Mouse (Mus musculus) midbrain, postnatal 0 days (tissue): ENCODE measurements at regions not wholly inside any gene's neighbourhood (a gene's known extent, or its start where the extent isn't known, plus 50 kb on each side); places are given as distances from the start of the nearest gene placed in this dataset.

ENCODE experiments used
- ATAC-seq: fragments of 200-750 bp; cut with Nextera tagmentation; 2 replicates; pipeline ENCODE4 v1.8.0; 2017; ENCODE audit warnings: moderate number of reproducible peaks, mild to moderate bottlenecking, moderate TSS enrichment, moderate library complexity; ENCODE audit not compliant: low FRiP score
- DNase-seq: peaks from one replicate; pipeline ENCODE4 v3.0.0-alpha.2; 2015; ENCODE audit warnings: low spot score
- H3K27ac ChIP-seq: fragments of 300-500 bp; sonication (generic); 2 replicates; pipeline ENCODE4 v1.5.1; 2014; ENCODE audit warnings: low read depth, mild to moderate bottlenecking, low read length, mixed read lengths
- H3K27me3 ChIP-seq: fragments of 300-500 bp; sonication (generic); 2 replicates; pipeline ENCODE4 v1.6.1; 2014; ENCODE audit warnings: low read length, control low read depth, mixed read lengths; ENCODE audit not compliant: insufficient read depth
- H3K36me3 ChIP-seq: fragments of 300-500 bp; sonication (generic); 2 replicates; pipeline ENCODE4 v1.6.1; 2014; ENCODE audit warnings: low read length, control low read depth, mixed read lengths; ENCODE audit not compliant: insufficient read depth
- H3K4me1 ChIP-seq: fragments of 300-500 bp; sonication (generic); 2 replicates; pipeline ENCODE4 v1.6.1; 2014; ENCODE audit warnings: mild to moderate bottlenecking, control low read depth, antibody characterized with exemption, low read length, mixed read lengths; ENCODE audit not compliant: insufficient read depth
- H3K4me2 ChIP-seq: fragments of 300-500 bp; sonication (generic); 2 replicates; pipeline ENCODE4 v1.6.1; 2014; ENCODE audit warnings: low read depth, mild to moderate bottlenecking, low read length, mixed read lengths; ENCODE audit not compliant: poor library complexity, severe bottlenecking
- H3K4me3 ChIP-seq: fragments of 300-500 bp; sonication (generic); 2 replicates; pipeline ENCODE4 v1.5.1; 2014; ENCODE audit warnings: low read depth, mild to moderate bottlenecking, low read length, moderate library complexity
- H3K9ac ChIP-seq: fragments of 300-500 bp; sonication (generic); replicated peaks from 2 replicates; pipeline ENCODE4 v1.6.1; 2014; ENCODE audit warnings: mild to moderate bottlenecking, low read length, moderate library complexity, mixed read lengths; ENCODE audit not compliant: poor library complexity, severe bottlenecking
- H3K9me3 ChIP-seq: fragments of 300-500 bp; sonication (generic); 2 replicates; pipeline ENCODE4 v1.6.1; 2016; ENCODE audit warnings: low read length, control low read depth
- CTCF ChIP-seq: IDR thresholded peaks from 2 replicates; pipeline ENCODE4 v1.5.1; 2016; ENCODE audit warnings: antibody characterized with exemption, mild to moderate bottlenecking
- WGBS: fragments of 180-500 bp; shearing (Covaris S2); extraction: QIAGEN DNeasy Blood & Tissue Kit; methylation state at CpG from one replicate; pipeline ENCODE4 v1.1.7; 2014; 5-methylcytosine and 5-hydroxymethylcytosine counted together

DNA sequence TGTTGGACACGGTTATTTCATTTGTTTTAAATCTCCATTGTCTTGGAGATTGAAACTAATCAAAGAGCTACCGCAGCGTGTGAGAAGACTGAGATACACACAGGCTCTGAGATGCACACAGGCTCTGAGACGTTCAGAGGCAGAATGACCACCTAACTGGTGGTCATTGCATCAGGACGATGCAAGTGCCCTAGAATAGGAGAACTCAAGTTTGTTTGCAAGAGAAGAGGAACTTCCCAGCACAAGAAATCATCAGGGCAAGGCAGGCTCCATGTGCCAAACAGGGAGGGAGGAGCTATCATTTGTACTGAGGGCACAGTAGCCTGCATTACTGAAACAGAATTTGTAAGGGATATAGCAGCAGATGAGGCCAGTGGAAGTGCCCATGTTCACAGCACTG lies 190.7 kb upstream of the Lpp start:
- ATAC-seq = no peak
- WGBS = 84% methylated on average over 5 of the region's 5 CpGs
- H3K27me3 ChIP-seq = no peaks in the 10 kb centered on the region

DNA sequence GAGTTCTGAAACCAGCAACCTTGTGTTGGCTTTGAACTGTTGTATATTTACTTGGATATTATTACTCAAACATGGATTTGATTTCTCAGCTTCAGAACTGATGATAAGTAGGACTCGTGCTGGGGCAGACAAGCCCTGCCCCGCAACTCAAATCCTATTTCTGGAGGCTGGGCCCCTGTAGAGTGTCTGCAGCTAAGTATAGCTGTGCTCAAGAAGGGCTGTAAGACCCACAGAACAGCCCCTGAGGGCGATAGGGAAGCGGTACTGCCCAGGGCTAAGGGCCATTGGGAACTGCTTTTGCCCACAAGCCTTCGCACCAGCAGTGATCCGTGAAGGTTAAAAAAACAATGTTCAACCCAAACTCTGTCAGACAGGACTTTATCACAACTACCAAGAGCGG lies 191.9 kb upstream of the Lpp start:
- ATAC-seq (no peak), DNase-seq (no peak)
- H3K9me3 ChIP-seq = no peaks in the 10 kb centered on the region
- H3K4me2 ChIP-seq = no peak overlapping the region
- no peaks in the 10 kb centered on the region for H3K27me3 ChIP-seq
- no peak overlapping the region for H3K27ac ChIP-seq
- 90% methylated on average over 7 of the region's 7 CpGs for whole genome bisulfite sequencing
- H3K36me3 ChIP-seq = no peaks in the 10 kb centered on the region
- no peak for TF ChIP-seq CTCF
- H3K9ac ChIP-seq = no peak overlapping the region
- H3K4me1 ChIP-seq = no peaks in the 10 kb centered on the region
- no peak overlapping the region for H3K4me3 ChIP-seq

More for the DNA sequence above, 190.7 kb upstream of the Lpp start:
- no peak overlapping the region for H3K4me2 ChIP-seq
- H3K36me3 ChIP-seq = no peaks in the 10 kb centered on the region
- no peak overlapping the region for H3K4me3 ChIP-seq
- TF ChIP-seq CTCF = no peak
- DNase-seq = no peak
- no peak overlapping the region for H3K9ac ChIP-seq
- no peaks in the 10 kb centered on the region for H3K9me3 ChIP-seq
- no peaks in the 10 kb centered on the region for H3K4me1 ChIP-seq
- no peak overlapping the region for H3K27ac ChIP-seq

DNA sequence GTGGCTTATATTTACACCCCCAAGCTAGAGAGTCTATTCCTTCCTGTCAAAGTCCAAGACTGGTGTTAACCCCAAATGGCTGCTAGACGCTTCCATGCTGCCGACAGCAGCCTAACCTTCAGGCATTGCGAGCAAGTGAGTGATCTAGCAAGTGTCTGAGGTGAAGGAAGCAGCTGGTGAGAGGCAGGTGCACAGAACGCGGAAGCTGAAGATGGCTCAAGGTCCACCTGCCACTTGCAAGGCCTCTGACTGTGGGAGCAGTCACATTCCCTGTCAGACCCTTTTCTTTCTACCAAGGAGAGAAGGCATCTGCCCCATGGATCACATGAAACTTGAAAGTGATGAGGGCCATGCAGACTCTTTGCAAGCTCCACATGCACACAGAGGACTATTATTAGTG lies 193.1 kb upstream of the Lpp start:
- no peaks in the 10 kb centered on the region for H3K9me3 ChIP-seq
- DNase-seq (no peak), ATAC-seq (no peak)
- H3K27ac ChIP-seq = no peak overlapping the region
- 93% methylated on average over 5 of the region's 5 CpGs for WGBS
- H3K4me1 ChIP-seq = no peaks in the 10 kb centered on the region
- H3K4me2 ChIP-seq = no peak overlapping the region
- no peak for TF ChIP-seq CTCF
- H3K27me3 ChIP-seq = no peaks in the 10 kb centered on the region
- no peak overlapping the region for H3K4me3 ChIP-seq
- H3K9ac ChIP-seq = no peak overlapping the region
- H3K36me3 ChIP-seq = no peaks in the 10 kb centered on the region

DNA sequence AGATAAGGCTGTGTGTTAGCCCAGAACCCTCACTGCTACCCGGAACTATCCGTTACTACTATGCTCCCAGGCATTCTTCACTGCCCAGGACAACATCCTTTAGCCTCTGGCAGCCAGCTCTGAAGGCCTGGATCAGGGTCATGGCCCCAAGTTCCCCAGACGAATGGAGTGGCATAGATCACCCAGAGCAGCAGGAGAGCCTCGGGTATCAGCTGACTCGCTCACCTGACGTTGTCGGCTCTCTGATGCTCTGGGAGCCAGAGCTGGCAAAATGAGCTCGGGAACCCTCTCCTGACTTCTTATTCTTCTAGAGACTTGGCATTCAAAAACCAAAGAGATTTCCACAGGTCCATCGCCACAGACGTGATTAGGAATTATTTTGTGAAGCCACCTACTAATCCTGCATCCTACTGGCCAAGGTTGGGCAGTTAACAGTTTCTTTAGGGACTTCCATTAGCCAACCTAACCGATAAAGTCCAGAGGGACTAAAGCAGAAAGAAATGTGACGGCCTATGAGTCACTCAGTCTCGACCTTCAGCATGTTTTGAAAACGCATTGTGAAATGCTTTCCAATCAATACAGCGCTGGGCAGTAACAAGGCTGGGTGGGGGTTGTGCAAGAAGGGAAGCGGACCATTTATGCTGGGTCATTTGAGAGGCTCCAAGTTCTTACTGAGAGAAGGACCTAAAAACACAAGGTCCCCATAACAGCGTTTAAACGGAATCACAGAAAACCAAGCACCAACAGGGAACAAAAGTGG lies 193.7 kb upstream of the Lpp start:
- 87% methylated on average over 18 of the region's 18 CpGs for WGBS
- no peaks in the 10 kb centered on the region for H3K4me1 ChIP-seq
- no peaks in the 10 kb centered on the region for H3K36me3 ChIP-seq
- H3K27me3 ChIP-seq = no peaks in the 10 kb centered on the region
- no peaks in the 10 kb centered on the region for H3K9me3 ChIP-seq
- no peak overlapping the region for H3K4me2 ChIP-seq
- TF ChIP-seq CTCF = no peak
- H3K4me3 ChIP-seq = no peak overlapping the region
- H3K27ac ChIP-seq = no peak overlapping the region
- H3K9ac ChIP-seq = no peak overlapping the region
- ATAC-seq (no peak), DNase-seq (no peak)

DNA sequence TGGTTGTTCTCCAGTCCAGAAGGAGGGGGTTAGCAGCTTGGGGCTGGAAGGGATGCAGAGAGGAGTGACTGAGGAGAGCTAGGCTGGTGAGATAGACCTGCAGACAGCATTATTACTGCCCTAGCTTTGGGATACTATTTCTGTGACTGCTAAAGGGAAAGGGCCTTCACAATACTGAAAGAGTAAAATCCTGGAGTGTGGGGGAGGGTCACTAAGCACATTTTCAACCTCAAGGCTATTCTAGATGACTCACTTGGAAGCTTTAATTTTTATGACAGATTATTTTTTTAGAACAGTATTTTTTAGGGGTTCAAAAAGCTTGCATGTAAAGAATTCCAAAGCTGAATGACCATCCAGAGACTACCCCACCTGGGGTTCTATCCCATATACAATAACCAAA lies 195.0 kb upstream of the Lpp start:
- no peak for ATAC-seq
- no peaks in the 10 kb centered on the region for H3K9me3 ChIP-seq
- no peak for TF ChIP-seq CTCF

DNA sequence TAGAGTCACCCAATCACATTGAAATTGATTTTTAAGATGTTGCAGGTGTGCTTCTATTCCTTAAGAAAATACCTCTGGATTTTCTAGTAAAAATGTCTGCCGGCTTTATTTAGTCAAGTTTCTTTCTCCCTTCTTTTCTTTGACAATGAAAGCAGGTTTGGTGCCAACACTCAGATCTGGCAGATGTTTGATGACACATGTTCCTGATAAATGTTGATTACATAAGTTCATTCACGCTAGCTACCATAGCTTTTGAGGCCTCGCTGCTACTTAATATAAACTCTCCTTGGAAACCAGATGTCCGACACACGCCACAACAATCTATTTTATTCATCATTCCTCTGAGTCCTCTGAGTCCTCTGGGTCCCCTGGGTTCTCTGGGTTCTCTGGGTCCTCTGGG lies 195.7 kb upstream of the Lpp start:
- Histone ChIP-seq H3K27me3 (no peaks in the 10 kb centered on the region), H3K27ac (no peak overlapping the region), H3K9ac (no peak overlapping the region), H3K4me2 (no peak overlapping the region), H3K4me1 (no peaks in the 10 kb centered on the region), H3K9me3 (no peaks in the 10 kb centered on the region), H3K4me3 (no peak overlapping the region), H3K36me3 (no peaks in the 10 kb centered on the region)
- TF ChIP-seq CTCF = no peak
- 86% methylated on average over 5 of the region's 5 CpGs for WGBS
- ATAC-seq (no peak), DNase-seq (no peak)

More for the DNA sequence above, 195.0 kb upstream of the Lpp start:
- no peak for DNase-seq
- no peaks in the 10 kb centered on the region for H3K4me1 ChIP-seq
- no peaks in the 10 kb centered on the region for H3K36me3 ChIP-seq
- no peak overlapping the region for H3K4me3 ChIP-seq
- no peak overlapping the region for H3K4me2 ChIP-seq
- H3K27me3 ChIP-seq = no peaks in the 10 kb centered on the region
- no peak overlapping the region for H3K9ac ChIP-seq
- no peak overlapping the region for H3K27ac ChIP-seq
